Mouse (Mus musculus) thymus, adult 2 months (tissue): Measurements from ENCODE around the gene Gpc5. TPM values are rescaled to one million over a fixed set of nuclear protein-coding genes. Genes with fewer than 3 reads are reported as not detected.
A peak's percentile ranks its signal among the peaks of the same experiment; 100 is the strongest.

Source experiments
- DNase-seq: peaks from one replicate; pipeline ENCODE4 v3.0.0; 2021
- H3K27ac ChIP-seq: fragments of 200-500 bp; 2 replicates; pipeline ENCODE4 v1.5.1; 2012; ENCODE audit warnings: low read length, control low read depth; ENCODE audit not compliant: control insufficient read depth, insufficient read depth
- H3K27me3 ChIP-seq: fragments of 200-500 bp; 2 replicates; pipeline ENCODE4 v1.6.1; 2012; ENCODE audit warnings: mild to moderate bottlenecking, low read length, moderate library complexity, mixed read lengths; ENCODE audit not compliant: control insufficient read depth, insufficient read depth
- H3K36me3 ChIP-seq: fragments of 200-500 bp; 2 replicates; pipeline ENCODE4 v1.6.1; 2012; ENCODE audit warnings: mild to moderate bottlenecking, low read length, moderate library complexity; ENCODE audit not compliant: control insufficient read depth, insufficient read depth
- H3K4me1 ChIP-seq: fragments of 200-500 bp; replicated peaks from 2 replicates; pipeline ENCODE4 v1.6.1; 2012; ENCODE audit warnings: low read length; ENCODE audit not compliant: control insufficient read depth, insufficient read depth
- H3K4me3 ChIP-seq: fragments of 200-500 bp; 2 replicates; pipeline ENCODE4 v1.5.1; 2012; ENCODE audit warnings: mild to moderate bottlenecking, low read length, control low read depth, moderate library complexity; ENCODE audit not compliant: control insufficient read depth, insufficient read depth
- CTCF ChIP-seq: fragments of 200-500 bp; IDR thresholded peaks from 2 replicates; pipeline ENCODE4 v1.5.1; 2012; ENCODE audit warnings: mild to moderate bottlenecking, control low read depth, low read length, moderate library complexity, borderline replicate concordance; ENCODE audit not compliant: control insufficient read depth, poor library complexity, insufficient read depth; ENCODE audit errors: extremely low read depth
- POLR2A ChIP-seq: fragments of 200-500 bp; IDR thresholded peaks from 2 replicates; pipeline ENCODE4 v1.6.1; 2012; ENCODE audit warnings: mild to moderate bottlenecking, low read length, control low read depth, moderate library complexity; ENCODE audit not compliant: control insufficient read depth, poor library complexity, insufficient read depth; ENCODE audit errors: extremely low read depth
- WGBS: fragments of 180-500 bp; shearing (Covaris S2); methylation state at CpG from one replicate; pipeline ENCODE4 v1.1.7; 2018; 5-methylcytosine and 5-hydroxymethylcytosine counted together
- polyA plus RNA-seq: library from polyadenylated mRNA; depleted of rRNA; stranded (reverse); fragments of >200 nt; gene quantifications from 2 replicates; pipeline ENCODE4 v1.2.3, GENCODE M21; 2012

The Gpc5 gene
- polyA plus RNA-seq, 1 experiment, result 0.18 TPM

- Histone ChIP-seq H3K27me3 (no peaks in the 10 kb centered on the region), H3K4me3 (no peak overlapping the region), H3K27ac (no peak overlapping the region), H3K4me1 (no peaks in the 10 kb centered on the region), H3K36me3 (no peaks in the 10 kb centered on the region)
- WGBS, result 64% methylated on average over 5 of the region's 5 CpGs
- DNase-seq, result no peak
- no peak for TF ChIP-seq CTCF
- no peak for TF ChIP-seq POLR2A
Observed at GRCm38 (mm10) chr14:115830485-115830884, 738.5 kb downstream of the Gpc5 start.

DNA sequence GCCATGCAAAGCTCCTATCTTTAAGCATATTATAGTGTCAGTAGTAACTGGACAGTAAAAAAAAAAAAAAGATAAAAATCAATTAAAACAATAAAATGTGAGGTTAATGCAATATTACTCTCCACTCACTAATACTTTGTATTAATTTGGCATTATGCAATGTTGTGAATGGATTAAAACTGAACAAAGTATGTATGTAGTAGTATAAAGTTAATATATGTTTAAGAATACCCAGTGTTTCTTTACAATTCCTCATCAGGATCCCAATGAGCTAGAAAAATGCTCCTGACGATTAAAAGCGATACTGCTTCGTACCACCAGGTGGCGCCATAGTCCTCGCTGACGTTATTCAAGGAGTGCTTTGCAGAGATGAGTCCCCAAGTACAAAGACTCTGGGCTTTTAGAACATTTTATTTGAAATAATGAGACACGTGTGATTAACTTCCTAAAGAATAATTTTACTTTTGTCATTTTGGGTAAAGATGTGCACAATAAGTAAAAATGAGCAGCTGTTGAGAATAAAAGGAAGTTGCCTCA, 739.3 kb downstream of the Gpc5 start:
- H3K27ac ChIP-seq, result no peak overlapping the region
- H3K4me1 ChIP-seq, result no peaks in the 10 kb centered on the region
- no peak overlapping the region for H3K4me3 ChIP-seq
- H3K36me3 ChIP-seq, result no peaks in the 10 kb centered on the region
- H3K27me3 ChIP-seq, result no peaks in the 10 kb centered on the region
- WGBS, result 1% methylated on average over 7 of the region's 7 CpGs
- TF ChIP-seq POLR2A, result no peak
- TF ChIP-seq CTCF, result no peak
- peak; percentile 9 for DNase-seq

DNA sequence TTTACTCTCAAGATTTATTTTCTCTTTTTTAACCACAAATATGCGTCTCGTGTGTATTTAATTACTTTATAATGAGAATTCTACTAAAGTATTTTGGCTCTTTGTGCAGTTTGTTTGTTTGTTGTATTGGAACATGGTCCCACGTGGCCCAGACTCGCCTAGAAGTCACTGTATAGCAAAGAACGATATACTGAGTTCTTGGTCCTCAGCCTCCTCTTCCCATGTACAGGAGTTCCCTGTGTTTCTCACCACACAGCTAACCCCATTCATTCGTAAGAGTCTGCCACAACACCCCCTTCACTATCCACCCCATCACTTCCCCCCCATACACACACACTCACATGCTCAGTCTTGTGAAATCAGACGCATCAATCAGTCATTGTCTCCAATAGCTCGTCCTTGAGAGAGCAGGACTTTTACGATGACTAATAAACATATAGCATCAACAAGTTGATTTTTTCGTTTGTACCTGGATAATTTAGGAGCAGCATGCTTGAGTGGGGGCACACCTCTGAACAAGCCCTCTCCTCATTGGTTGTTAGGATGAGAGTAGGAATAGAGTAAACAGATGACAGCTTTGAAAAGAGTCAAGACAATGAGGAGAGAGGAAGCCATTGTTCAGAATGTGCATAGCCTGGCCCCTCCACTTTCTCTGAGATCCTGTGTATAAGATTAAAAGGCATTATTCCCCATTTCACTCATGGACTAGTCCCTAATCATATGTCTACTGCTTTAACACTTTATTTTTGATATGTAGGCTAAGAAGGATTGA, 740.0 kb downstream of the Gpc5 start:
- H3K4me3 ChIP-seq, result no peak overlapping the region
- DNase-seq, result no peak
- H3K4me1 ChIP-seq, result no peaks in the 10 kb centered on the region
- WGBS, result 83% methylated on average over 10 of the region's 10 CpGs
- H3K27me3 ChIP-seq, result no peaks in the 10 kb centered on the region
- no peak overlapping the region for H3K27ac ChIP-seq
- no peaks in the 10 kb centered on the region for H3K36me3 ChIP-seq
- TF ChIP-seq POLR2A, result no peak
- no peak for TF ChIP-seq CTCF

DNA sequence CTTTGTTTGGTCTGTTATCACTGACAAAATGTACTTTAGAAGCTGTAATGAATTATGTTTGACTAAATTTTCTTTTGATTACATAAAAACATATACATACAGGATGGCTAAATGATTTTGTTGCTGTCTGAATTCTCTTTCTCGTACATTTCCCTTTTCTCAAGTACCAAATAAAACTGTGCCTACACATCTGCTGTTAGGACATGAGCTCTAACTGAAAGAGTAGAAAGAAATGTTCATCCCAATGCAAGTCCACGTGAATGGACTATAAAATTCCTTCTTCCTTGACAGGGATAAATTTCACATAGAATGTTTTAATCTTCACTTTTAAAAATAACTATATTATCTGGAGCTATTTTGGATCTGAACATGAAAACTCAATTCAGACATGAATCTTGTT, 751.8 kb downstream of the Gpc5 start:
- no peak for TF ChIP-seq POLR2A
- no peak for TF ChIP-seq CTCF
- Histone ChIP-seq H3K27ac (no peak overlapping the region), H3K36me3 (no peaks in the 10 kb centered on the region), H3K4me3 (no peak overlapping the region), H3K4me1 (no peaks in the 10 kb centered on the region), H3K27me3 (no peaks in the 10 kb centered on the region)
- 67% methylated on average over 2 of the region's 2 CpGs for WGBS
- no peak for DNase-seq

GRCm38 (mm10) chr14:115844773-115845427, 752.9 kb downstream of the Gpc5 start:
- WGBS, result 98% methylated on average over 1 of the region's 1 CpGs
- no peaks in the 10 kb centered on the region for H3K27me3 ChIP-seq
- no peaks in the 10 kb centered on the region for H3K4me1 ChIP-seq
- DNase-seq, result no peak
- no peak overlapping the region for H3K4me3 ChIP-seq
- TF ChIP-seq CTCF (no peak), POLR2A (no peak)
- H3K36me3 ChIP-seq, result no peaks in the 10 kb centered on the region
- no peak overlapping the region for H3K27ac ChIP-seq

GRCm38 (mm10) chr14:115869127-115869526, 777.1 kb downstream of the Gpc5 start:
- Histone ChIP-seq H3K27me3 (no peaks in the 10 kb centered on the region), H3K36me3 (no peaks in the 10 kb centered on the region), H3K27ac (no peak overlapping the region), H3K4me3 (no peak overlapping the region), H3K4me1 (no peaks in the 10 kb centered on the region)
- no peak for DNase-seq
- TF ChIP-seq CTCF, result no peak
- TF ChIP-seq POLR2A, result no peak
- 87% methylated on average over 3 of the region's 3 CpGs for WGBS
